Mouse (Mus musculus): ENCODE measurements around the gene Hdac7.

Gene Hdac7

GRCm38 (mm10) chr15:97814703-97815102 lies 29.6 kb downstream of the Hdac7 start:
- 51% methylated on average over 5 of the region's 5 CpGs for WGBS

GRCm38 (mm10) chr15:97813452-97814204 lies 30.7 kb downstream of the Hdac7 start:
- 54% methylated on average over 21 of the region's 21 CpGs for WGBS

- 49% methylated on average over 7 of the region's 7 CpGs for WGBS
These were observed 31.4 kb downstream of the Hdac7 start for GRCm38 (mm10) chr15:97812875-97813274.

- 20% methylated on average over 6 of the region's 6 CpGs for WGBS
These were observed 32.2 kb downstream of the Hdac7 start for GRCm38 (mm10) chr15:97812126-97812525.

GRCm38 (mm10) chr15:97811307-97811706 lies 33.0 kb downstream of the Hdac7 start:
- WGBS = 91% methylated on average over 9 of the region's 9 CpGs

- WGBS = 83% methylated on average over 5 of the region's 5 CpGs
These were observed 33.9 kb downstream of the Hdac7 start for GRCm38 (mm10) chr15:97810399-97810798.

GRCm38 (mm10) chr15:97809942-97810341 lies 34.4 kb downstream of the Hdac7 start:
- WGBS = 85% methylated on average over 5 of the region's 5 CpGs

GRCm38 (mm10) chr15:97809206-97809605 lies 35.1 kb downstream of the Hdac7 start:
- 89% methylated on average over 14 of the region's 14 CpGs for WGBS

- 96% methylated on average over 14 of the region's 14 CpGs for WGBS
These were observed 35.8 kb downstream of the Hdac7 start for GRCm38 (mm10) chr15:97808532-97808931.

- 88% methylated on average over 12 of the region's 12 CpGs for WGBS
These were observed 36.4 kb downstream of the Hdac7 start for GRCm38 (mm10) chr15:97807867-97808266.

- whole genome bisulfite sequencing = 59% methylated on average over 13 of the region's 13 CpGs
These were observed 41.7 kb downstream of the Hdac7 start for GRCm38 (mm10) chr15:97802575-97802974.

GRCm38 (mm10) chr15:97801811-97802210 lies 42.5 kb downstream of the Hdac7 start:
- WGBS = 75% methylated on average over 7 of the region's 7 CpGs

GRCm38 (mm10) chr15:97800853-97801252 lies 43.4 kb downstream of the Hdac7 start:
- WGBS = 90% methylated on average over 13 of the region's 13 CpGs

- WGBS = 86% methylated on average over 11 of the region's 11 CpGs
These were observed 44.9 kb downstream of the Hdac7 start for GRCm38 (mm10) chr15:97799446-97799845.

- WGBS = 46% methylated on average over 17 of the region's 17 CpGs
These were observed 46.2 kb downstream of the Hdac7 start for GRCm38 (mm10) chr15:97798134-97798533.

GRCm38 (mm10) chr15:97796674-97797310 lies 47.5 kb downstream of the Hdac7 start:
- 94% methylated on average over 17 of the region's 17 CpGs for WGBS

GRCm38 (mm10) chr15:97795559-97796235 lies 48.6 kb downstream of the Hdac7 start:
- WGBS = 95% methylated on average over 10 of the region's 10 CpGs

GRCm38 (mm10) chr15:97794268-97794667 lies 50.0 kb downstream of the Hdac7 start:
- 72% methylated on average over 5 of the region's 5 CpGs for WGBS

- WGBS = 94% methylated on average over 18 of the region's 18 CpGs
These were observed 50.7 kb downstream of the Hdac7 start for GRCm38 (mm10) chr15:97793386-97794153.

- 66% methylated on average over 11 of the region's 11 CpGs for WGBS
These were observed 53.1 kb downstream of the Hdac7 start for GRCm38 (mm10) chr15:97791126-97791700.

GRCm38 (mm10) chr15:97789761-97790505 lies 54.4 kb downstream of the Hdac7 start:
- 32% methylated on average over 20 of the region's 20 CpGs for WGBS
